Mouse (Mus musculus) bone marrow macrophage, adult 2 months (primary cell): ENCODE measurements around the gene Pum1.

Experiments
- CTCF ChIP-seq: IDR thresholded peaks from 2 replicates; pipeline ENCODE4 v1.5.1; 2012; ENCODE audit warnings: low read depth, mild to moderate bottlenecking, low read length, moderate library complexity
- POLR2A ChIP-seq: IDR thresholded peaks from 2 replicates; pipeline ENCODE4 v1.6.1; 2012; ENCODE audit warnings: mild to moderate bottlenecking, low read depth, low read length, borderline replicate concordance

DNA sequence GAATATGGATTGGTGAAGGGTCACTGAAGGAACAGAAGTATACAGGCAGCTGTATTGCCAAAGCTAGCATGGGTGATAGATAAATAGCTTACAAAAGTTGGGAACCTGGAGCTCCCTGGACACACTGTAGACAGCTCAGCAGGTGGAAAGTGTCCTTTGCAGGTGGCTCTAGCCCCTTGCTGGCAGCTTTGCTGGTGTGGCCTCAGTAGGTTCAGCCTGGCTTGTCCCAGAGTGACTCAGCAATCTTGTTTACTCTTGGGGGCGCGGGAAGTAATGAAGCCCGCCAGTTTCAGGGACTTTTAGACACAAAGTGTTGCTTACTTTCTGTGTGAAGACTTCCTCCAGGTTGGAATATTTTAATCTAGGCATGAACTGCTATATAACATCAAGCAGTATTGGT lies 31.9 kb downstream of the Pum1 start:
- TF ChIP-seq CTCF, result no peak
- no peak for TF ChIP-seq POLR2A
